Mouse (Mus musculus): ENCODE results near the gene Abcc4.
"Not testable (repeated sequence)": the region's sequence is repeated elsewhere in the genome, so short reads cannot be mapped to it uniquely, and the experiment has no call there.

Gene Abcc4

GRCm38 (mm10) chr14:118678279-118678985 lies 27.6 kb downstream of the Abcc4 start:
- no peak for DNase-seq (ENCODE audit: low read depth, low spot score)

- no peak for DNase-seq (ENCODE audit: low read depth, low spot score)
Observed at GRCm38 (mm10) chr14:118676308-118676994, 29.6 kb downstream of the Abcc4 start.

DNA sequence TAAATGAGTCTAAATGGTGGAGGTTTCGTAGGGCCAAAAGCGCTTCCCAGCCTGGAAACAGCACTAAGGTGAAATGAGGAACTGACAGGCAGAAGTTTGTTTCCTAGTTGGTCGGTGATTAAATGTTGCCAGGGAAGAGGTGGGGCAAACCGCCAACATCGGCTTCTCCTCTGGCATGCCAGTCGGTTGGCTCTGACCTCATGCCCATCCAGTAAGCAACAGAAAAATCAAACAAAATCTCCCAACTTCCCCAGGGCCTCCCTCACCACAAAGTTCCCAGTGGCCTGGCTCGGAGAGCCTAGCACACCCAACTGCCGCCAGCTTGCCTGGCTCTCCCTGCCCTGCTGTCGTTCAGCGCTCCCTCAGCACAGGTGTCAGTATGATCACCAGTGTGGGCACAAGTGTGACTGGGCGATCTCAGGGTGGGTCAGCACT lies 31.3 kb downstream of the Abcc4 start:
- no peak for DNase-seq (ENCODE audit: low read depth, low spot score)

- DNase-seq (ENCODE audit: low read depth, low spot score): no peak
Observed at GRCm38 (mm10) chr14:118674224-118674623, 31.8 kb downstream of the Abcc4 start.

DNA sequence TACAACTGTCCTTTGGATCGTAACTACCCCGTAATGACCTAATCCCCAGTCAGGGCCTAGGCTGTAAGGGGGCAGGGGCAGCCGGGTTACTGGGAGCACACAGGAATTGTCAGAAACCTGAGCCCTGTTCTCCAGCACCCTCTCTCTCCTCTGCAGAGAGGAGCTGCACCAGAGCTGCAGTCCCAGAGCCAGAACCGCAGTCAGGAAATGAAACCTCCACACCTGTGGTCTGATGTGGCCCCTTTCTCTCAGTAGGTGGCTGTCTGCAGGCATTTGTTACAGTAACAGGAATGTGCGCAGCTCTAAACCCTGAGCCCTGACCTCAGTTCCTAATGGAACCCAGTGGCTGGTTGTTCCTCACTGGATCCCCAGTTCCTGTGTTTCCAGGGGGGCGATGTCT lies 32.5 kb downstream of the Abcc4 start:
- DNase-seq (ENCODE audit: low read depth, low spot score): no peak

- not testable (repeated sequence) for DNase-seq (ENCODE audit: low read depth, low spot score)
Observed at GRCm38 (mm10) chr14:118672931-118673330, 33.1 kb downstream of the Abcc4 start.

- DNase-seq (ENCODE audit: low read depth, low spot score): no peak
Observed at GRCm38 (mm10) chr14:118667499-118667898, 38.5 kb downstream of the Abcc4 start.

DNA sequence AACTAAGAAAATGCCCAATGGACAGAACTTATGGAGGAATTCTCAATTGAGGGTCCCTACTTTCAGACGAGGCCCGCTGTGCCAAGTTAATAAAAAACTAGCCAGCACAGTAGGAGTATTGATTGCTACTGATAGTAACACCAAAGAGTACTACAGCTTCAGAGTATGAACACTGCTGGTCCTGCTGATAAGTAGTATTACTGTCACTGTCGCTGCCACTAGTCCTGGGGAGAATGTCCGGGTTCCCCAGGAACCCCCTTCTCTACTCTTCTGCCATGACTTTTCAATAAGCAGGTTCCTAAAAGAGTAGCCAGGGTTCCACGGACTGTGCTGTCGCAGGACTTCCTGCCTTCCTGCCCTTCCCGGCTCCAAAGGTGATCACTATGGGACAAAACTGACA lies 41.4 kb downstream of the Abcc4 start:
- DNase-seq (ENCODE audit: low read depth, low spot score): no peak

DNA sequence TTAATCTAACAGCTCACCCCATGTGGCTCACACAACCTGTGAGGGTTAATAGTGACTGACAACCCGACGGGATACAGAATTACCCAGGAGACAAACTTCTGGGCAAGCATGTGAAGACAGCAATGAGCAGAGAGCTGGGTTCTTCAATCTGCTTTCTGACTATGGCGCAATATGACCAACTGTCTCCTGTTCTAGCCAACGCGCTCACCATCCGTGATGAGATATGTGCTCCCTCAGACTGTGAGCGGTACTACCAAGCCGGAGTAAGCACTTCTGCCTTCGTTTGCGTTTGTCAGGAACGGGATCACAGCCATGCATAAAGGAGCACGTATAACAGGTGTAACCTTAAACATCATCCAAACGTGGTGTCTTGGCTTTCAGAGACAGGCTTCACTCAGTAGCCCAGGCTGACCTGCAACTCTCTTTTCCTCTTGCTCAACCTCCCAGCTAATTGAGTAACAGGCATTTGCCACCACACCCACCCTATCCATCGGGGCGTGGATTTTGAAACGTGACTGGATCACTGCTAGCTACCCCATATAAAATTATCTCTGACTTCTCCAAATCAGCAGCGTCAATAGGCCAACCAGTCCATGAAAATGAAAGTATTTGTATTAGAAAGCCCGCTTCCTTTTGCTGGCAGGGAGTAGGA lies 43.3 kb downstream of the Abcc4 start:
- DNase-seq (ENCODE audit: low read depth, low spot score): no peak

GRCm38 (mm10) chr14:118662124-118662523 lies 43.9 kb downstream of the Abcc4 start:
- no peak for DNase-seq (ENCODE audit: low read depth, low spot score)

- DNase-seq (ENCODE audit: low read depth, low spot score): no peak
Observed at GRCm38 (mm10) chr14:118659230-118659629, 46.8 kb downstream of the Abcc4 start.

- DNase-seq (ENCODE audit: low read depth, low spot score): no peak
Observed at GRCm38 (mm10) chr14:118658328-118658692, 47.7 kb downstream of the Abcc4 start.

GRCm38 (mm10) chr14:118657673-118658327 lies 48.2 kb downstream of the Abcc4 start:
- DNase-seq (ENCODE audit: low read depth, low spot score): no peak

DNA sequence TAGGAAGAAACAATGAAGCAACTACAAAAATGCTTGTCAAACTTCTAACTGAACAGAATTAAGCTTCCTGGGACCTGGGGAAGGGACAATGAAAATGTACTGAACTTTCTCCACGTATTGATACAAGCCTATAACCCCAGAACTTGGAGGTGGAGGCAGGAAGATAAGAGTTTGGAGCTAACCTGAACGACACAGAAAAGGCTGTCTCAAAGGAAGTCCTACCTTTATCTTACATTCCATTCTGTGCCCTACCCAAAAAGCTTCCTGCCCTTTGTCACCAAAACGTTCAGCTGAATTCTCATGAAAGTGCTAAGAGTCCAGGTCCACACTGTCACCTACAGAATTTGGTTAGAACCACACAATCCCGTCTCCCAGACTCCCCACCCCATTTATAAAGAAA lies 48.8 kb downstream of the Abcc4 start:
- no peak for DNase-seq (ENCODE audit: low read depth, low spot score)

- DNase-seq (ENCODE audit: low read depth, low spot score): no peak
Observed at GRCm38 (mm10) chr14:118656036-118656435, 50.0 kb downstream of the Abcc4 start.

GRCm38 (mm10) chr14:118654903-118655302 lies 51.1 kb downstream of the Abcc4 start:
- no peak for DNase-seq (ENCODE audit: low read depth, low spot score)

DNA sequence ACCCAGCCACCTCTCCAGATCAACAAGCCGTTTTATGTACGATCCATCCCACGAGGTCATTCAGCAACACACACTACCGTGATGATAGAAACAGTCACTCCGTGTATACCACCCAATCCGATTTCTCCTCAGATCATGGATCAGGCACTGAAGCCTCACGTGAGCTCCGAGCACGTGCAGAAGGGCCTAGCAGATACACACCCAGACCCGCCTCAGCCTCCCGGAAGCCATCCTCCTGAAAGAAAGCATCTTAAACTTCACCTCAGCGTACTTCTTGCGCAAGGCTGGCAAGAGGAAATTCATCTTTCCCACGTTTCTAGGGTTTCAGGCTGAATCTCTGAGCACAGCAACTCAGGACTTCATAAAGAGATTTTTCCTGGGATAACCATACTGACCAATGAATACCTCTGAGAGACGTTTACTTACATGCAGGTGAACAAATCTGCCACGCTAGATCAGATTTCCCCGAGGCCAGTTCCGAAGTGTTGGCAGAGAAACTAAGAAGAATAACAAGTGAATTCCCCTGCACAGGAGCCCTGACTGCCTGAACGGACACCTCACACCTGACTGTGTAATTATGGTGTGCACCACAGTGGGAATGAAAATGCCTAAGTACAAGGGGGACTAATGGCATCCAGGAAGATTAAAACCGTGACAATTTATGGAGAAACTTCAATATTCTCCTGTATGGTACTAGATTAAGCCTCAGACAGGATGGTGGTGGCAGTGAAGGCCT lies 54.1 kb downstream of the Abcc4 start:
- DNase-seq (ENCODE audit: low read depth, low spot score): no peak

DNA sequence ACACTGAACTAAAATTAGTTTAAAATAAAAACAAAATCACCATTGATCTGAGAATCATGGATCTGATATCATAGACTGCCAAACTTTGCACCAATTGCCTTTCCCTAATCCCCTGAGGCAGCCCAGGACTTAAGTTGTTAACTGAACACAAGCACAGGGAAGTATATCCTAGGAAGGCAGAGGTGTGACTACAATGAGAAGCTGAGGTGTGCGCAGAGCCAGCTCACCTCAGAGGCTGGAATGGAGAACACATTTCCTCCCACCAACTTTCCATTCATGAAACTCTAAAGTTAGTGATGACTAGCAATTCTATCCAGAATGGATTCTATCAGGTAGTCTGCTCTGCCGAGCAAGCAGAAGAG lies 56.1 kb downstream of the Abcc4 start:
- no peak for DNase-seq (ENCODE audit: low read depth, low spot score)

DNA sequence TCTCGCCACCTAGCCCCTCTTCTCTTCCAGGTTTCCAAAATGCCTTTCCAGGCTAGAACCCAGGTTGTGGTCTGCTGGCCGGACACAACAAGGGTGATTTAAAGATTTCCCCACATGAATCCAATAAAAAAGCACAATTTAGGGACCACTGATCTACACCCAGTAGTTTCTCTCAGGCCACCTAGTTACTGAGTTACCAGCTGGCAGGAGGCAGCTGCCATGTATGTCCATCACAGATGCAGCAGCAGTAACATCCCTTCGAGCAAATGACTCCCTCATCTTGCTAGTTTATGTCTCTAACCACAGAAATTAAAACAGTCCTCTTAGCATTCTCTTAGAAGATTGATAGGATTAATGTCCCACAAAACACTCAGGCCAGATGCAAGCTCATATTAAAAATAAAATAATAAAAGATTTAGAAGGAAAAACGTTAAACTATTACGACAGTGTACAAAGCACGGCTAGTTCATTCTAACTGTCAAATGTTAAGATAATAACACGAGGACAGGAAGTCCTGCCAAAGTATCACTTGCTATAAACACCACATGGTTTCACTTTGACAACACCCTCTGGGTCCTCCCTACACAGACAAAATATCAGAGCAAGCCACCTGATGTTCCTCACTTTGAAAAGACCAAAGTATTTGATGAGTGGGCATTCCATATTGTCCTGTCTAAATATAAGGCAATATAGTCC lies 56.7 kb downstream of the Abcc4 start:
- DNase-seq (ENCODE audit: low read depth, low spot score): no peak

DNA sequence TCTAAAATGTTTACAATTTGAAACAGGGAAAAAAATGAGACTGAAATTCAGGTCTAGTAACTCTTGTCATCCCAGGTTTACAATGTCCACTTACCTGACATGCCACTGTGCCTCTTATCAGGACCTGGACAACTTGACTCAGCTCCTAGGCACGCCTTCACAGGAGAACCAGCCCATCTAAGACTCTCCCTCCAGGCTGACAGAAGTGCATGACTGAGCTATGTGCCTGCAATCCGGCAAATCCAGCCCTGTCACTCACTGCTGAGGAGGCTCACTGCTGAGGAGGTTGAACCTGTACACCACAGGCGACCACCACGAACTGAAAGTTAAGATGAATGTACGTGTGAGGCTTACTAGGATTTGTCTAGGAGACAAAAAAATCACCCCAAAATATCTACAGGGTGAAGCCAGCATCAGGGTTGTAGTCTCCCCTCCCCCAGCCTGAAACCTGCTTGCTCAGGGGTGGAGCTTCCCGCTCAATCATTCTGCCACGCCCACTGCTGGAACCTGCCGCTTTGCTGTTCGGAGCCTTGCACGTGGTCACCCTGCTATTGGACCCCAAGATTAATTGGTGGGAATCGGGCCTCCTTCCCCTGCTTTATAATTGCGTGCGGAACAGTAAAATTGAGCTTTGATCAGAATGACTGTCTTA lies 63.0 kb downstream of the Abcc4 start:
- peak; percentile 38 for DNase-seq (ENCODE audit: low read depth, low spot score)

- DNase-seq (ENCODE audit: low read depth, low spot score): no peak
Observed at GRCm38 (mm10) chr14:118642140-118642539, 63.9 kb downstream of the Abcc4 start.

All from c-Kit-negative CD71-positive TER-119-positive erythroid progenitor cells, embryonic 14.5 days (primary cell).